Mouse (Mus musculus) stomach, embryonic 14.5 days (tissue): ENCODE measurements at regions not wholly inside any gene's neighbourhood (a gene's known extent, or its start where the extent isn't known, plus 50 kb on each side); places are given as distances from the start of the nearest gene placed in this dataset.

ENCODE experiments used
- ATAC-seq: fragments of 200-750 bp; cut with Nextera tagmentation; 2 replicates; pipeline ENCODE4 v1.8.0; 2017; ENCODE audit warnings: low read depth, moderate TSS enrichment; ENCODE audit not compliant: insufficient number of reproducible peaks, insufficient read depth, low FRiP score
- H3K27ac ChIP-seq: fragments of 300-500 bp; sonication (generic); 2 replicates; pipeline ENCODE4 v1.5.1; 2014; ENCODE audit warnings: mild to moderate bottlenecking, low read length, moderate library complexity, mixed read lengths
- H3K27me3 ChIP-seq: fragments of 300-500 bp; sonication (generic); 2 replicates; pipeline ENCODE4 v1.6.1; 2014; ENCODE audit warnings: low read length, control low read depth, mixed read lengths; ENCODE audit not compliant: control insufficient read depth, insufficient read depth
- H3K36me3 ChIP-seq: fragments of 300-500 bp; sonication (generic); 2 replicates; pipeline ENCODE4 v1.6.1; 2014; ENCODE audit warnings: mild to moderate bottlenecking, control low read depth, low read length, moderate library complexity, mixed read lengths; ENCODE audit not compliant: control insufficient read depth, insufficient read depth
- H3K4me1 ChIP-seq: fragments of 300-500 bp; sonication (generic); 2 replicates; pipeline ENCODE4 v1.6.1; 2014; ENCODE audit warnings: low read length, control low read depth, mixed read lengths; ENCODE audit not compliant: control insufficient read depth, insufficient read depth
- H3K4me2 ChIP-seq: fragments of 300-500 bp; sonication (generic); replicated peaks from 2 replicates; pipeline ENCODE4 v1.6.1; 2014; ENCODE audit warnings: low read depth, low read length, control low read depth
- H3K4me3 ChIP-seq: fragments of 300-500 bp; sonication (generic); 2 replicates; pipeline ENCODE4 v1.5.1; 2014; ENCODE audit warnings: low read depth, low read length, control low read depth
- H3K9ac ChIP-seq: fragments of 300-500 bp; sonication (generic); replicated peaks from 2 replicates; pipeline ENCODE4 v1.6.1; 2014; ENCODE audit warnings: low read depth, mild to moderate bottlenecking, control low read depth, low read length, moderate library complexity, mixed read lengths
- H3K9me3 ChIP-seq: fragments of 300-500 bp; sonication (generic); 2 replicates; pipeline ENCODE4 v1.6.1; 2016; ENCODE audit warnings: low read depth, low read length, control low read depth; ENCODE audit not compliant: control insufficient read depth
- WGBS: fragments of 180-500 bp; shearing (Covaris S2); extraction: QIAGEN DNeasy Blood & Tissue Kit; methylation state at CpG from one replicate; pipeline ENCODE4 v1.1.7; 2014; 5-methylcytosine and 5-hydroxymethylcytosine counted together

GRCm38 (mm10) chr8:128030335-128031280, 327.8 kb upstream of the Nrp1 start:
- H3K36me3 ChIP-seq: no peaks in the 10 kb centered on the region
- peak overlapping the region; percentile 62; the same call in 1 of the 2 replicates for H3K27ac ChIP-seq

DNA sequence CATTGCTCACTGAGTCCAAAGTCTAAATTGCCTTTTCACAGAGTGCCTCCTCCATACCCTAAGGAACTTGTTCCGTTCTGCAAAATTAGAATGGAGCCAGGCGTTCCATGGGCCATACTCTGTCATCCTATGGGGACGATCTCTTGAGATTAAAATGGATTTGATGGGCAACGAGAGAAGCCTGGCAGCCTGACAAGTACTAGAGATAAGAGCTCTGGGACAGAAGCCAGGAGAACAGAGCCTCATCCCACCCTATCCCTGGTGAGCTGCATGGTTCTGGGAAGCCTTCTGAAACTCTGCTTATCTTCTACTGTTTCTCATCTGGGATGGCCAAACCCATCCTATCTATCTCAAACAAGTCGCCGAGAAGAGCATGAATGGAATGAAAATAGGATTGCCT, 324.3 kb upstream of the Nrp1 start:
- ATAC-seq: no peak
- Histone ChIP-seq H3K27ac (no peak overlapping the region), H3K27me3 (no peaks in the 10 kb centered on the region), H3K4me3 (no peak overlapping the region), H3K9ac (no peak overlapping the region), H3K36me3 (no peaks in the 10 kb centered on the region), H3K4me1 (no peaks in the 10 kb centered on the region), H3K4me2 (no peak overlapping the region), H3K9me3 (no peaks in the 10 kb centered on the region)
- 59% methylated on average over 6 of the region's 6 CpGs for WGBS

More at GRCm38 (mm10) chr8:128030335-128031280, 327.8 kb upstream of the Nrp1 start:
- WGBS: 65% methylated on average over 24 of the region's 24 CpGs
- H3K4me3 ChIP-seq: no peak overlapping the region
- H3K9me3 ChIP-seq: no peaks in the 10 kb centered on the region
- H3K4me1 ChIP-seq: peaks cover 5% of the 10 kb centered on the region; the same call in 1 of the 2 replicates
- no peaks in the 10 kb centered on the region for H3K27me3 ChIP-seq
- no peak overlapping the region for H3K9ac ChIP-seq
- no peak overlapping the region for H3K4me2 ChIP-seq
- no peak for ATAC-seq

GRCm38 (mm10) chr8:128035672-128036071, 322.7 kb upstream of the Nrp1 start:
- Histone ChIP-seq H3K36me3 (no peaks in the 10 kb centered on the region), H3K4me1 (no peaks in the 10 kb centered on the region), H3K4me2 (no peak overlapping the region), H3K27ac (no peak overlapping the region), H3K9me3 (no peaks in the 10 kb centered on the region), H3K9ac (no peak overlapping the region), H3K4me3 (no peak overlapping the region), H3K27me3 (no peaks in the 10 kb centered on the region)
- ATAC-seq: no peak
- 69% methylated on average over 3 of the region's 3 CpGs for WGBS

GRCm38 (mm10) chr8:128039341-128040064, 318.9 kb upstream of the Nrp1 start:
- Histone ChIP-seq H3K9ac (no peak overlapping the region), H3K4me1 (no peaks in the 10 kb centered on the region), H3K36me3 (no peaks in the 10 kb centered on the region), H3K4me2 (no peak overlapping the region), H3K4me3 (no peak overlapping the region), H3K27me3 (no peaks in the 10 kb centered on the region), H3K27ac (no peak overlapping the region), H3K9me3 (no peaks in the 10 kb centered on the region)
- 72% methylated on average over 6 of the region's 6 CpGs for WGBS
- no peak for ATAC-seq

DNA sequence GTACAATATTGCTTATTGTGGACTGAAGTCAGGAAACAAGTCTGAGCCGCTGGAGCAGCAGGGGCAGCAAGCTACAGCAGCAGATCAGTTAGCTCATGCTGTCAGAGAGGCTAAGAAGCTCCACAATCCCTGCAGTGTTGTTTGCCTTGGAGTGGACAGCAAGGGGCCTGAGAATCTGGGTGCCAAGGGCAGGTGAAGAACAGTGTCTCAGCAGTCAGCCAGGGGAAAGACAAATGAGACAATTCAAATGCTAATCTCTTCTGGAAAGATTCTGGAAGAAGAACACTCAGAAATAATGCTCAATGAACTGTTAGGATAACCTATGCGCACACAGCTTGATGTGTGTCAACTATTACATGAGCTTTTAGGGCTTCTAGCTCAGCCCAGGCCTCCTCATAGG, 315.5 kb upstream of the Nrp1 start:
- no peak overlapping the region for H3K4me3 ChIP-seq
- ATAC-seq: no peak
- H3K36me3 ChIP-seq: no peaks in the 10 kb centered on the region
- no peak overlapping the region for H3K4me2 ChIP-seq
- WGBS: 61% methylated on average over 2 of the region's 2 CpGs
- H3K27ac ChIP-seq: no peak overlapping the region
- H3K9me3 ChIP-seq: no peaks in the 10 kb centered on the region
- no peaks in the 10 kb centered on the region for H3K27me3 ChIP-seq
- H3K9ac ChIP-seq: no peak overlapping the region
- no peaks in the 10 kb centered on the region for H3K4me1 ChIP-seq

GRCm38 (mm10) chr8:128043392-128043791, 315.0 kb upstream of the Nrp1 start:
- Histone ChIP-seq H3K4me2 (no peak overlapping the region), H3K9ac (no peak overlapping the region), H3K4me1 (no peaks in the 10 kb centered on the region), H3K27me3 (no peaks in the 10 kb centered on the region), H3K36me3 (no peaks in the 10 kb centered on the region), H3K27ac (no peak overlapping the region), H3K9me3 (no peaks in the 10 kb centered on the region), H3K4me3 (no peak overlapping the region)
- 82% methylated on average over 4 of the region's 4 CpGs for WGBS
- no peak for ATAC-seq

DNA sequence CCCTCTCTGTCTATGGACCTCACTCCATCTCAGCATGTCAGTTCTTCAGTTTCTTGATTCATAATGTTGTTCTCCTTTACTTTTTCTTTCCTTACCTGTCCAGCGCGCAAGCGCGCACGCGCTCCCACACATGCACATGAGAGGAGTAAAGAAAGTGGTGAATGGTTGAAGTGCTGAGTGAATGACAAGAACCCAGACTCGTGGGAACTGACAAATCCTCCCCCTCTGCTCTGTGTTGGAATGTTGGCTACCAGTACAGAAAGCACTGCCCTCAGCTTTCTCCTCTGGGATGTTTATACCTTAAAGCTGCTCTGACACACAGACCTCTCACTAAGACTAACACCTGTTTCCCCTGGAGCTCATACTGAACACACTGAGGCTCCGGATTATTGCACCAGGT, 302.2 kb upstream of the Nrp1 start:
- ATAC-seq: no peak
- Histone ChIP-seq H3K27ac (no peak overlapping the region), H3K36me3 (no peaks in the 10 kb centered on the region), H3K9me3 (no peaks in the 10 kb centered on the region), H3K4me2 (no peak overlapping the region), H3K4me3 (no peak overlapping the region), H3K27me3 (no peaks in the 10 kb centered on the region), H3K4me1 (0 out of 2 replicates have a peak, but pooled peaks cover 4% of the 10 kb centered on the region), H3K9ac (no peak overlapping the region)
- WGBS: 77% methylated on average over 8 of the region's 8 CpGs

DNA sequence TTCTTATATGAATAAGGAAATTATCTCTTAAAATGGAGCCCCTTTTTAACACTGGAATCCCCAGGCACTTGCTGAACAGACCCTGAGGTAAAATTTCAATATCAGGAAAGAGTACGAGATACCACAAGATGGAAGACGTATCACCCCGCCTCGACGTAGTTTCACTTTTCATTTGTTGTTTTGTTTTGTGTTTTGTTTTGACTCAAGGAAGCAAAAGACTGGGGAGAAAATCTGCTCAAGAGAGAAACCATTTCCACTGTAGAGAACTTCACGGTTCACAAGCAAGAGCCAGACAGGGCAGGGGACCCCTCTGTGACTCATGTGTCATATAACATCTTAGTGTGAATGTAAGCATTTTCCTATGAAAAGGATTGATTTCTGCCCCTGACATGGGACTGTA, 300.6 kb upstream of the Nrp1 start:
- Histone ChIP-seq H3K9ac (no peak overlapping the region), H3K9me3 (no peaks in the 10 kb centered on the region), H3K4me1 (0 out of 2 replicates have a peak, but pooled peaks cover 4% of the 10 kb centered on the region), H3K4me3 (no peak overlapping the region), H3K27ac (no peak overlapping the region), H3K4me2 (no peak overlapping the region), H3K36me3 (no peaks in the 10 kb centered on the region), H3K27me3 (no peaks in the 10 kb centered on the region)
- WGBS: 94% methylated on average over 6 of the region's 6 CpGs
- ATAC-seq: no peak
